Mouse (Mus musculus): Measurements from ENCODE around the gene Nsmce3. TPM values are rescaled to one million over a fixed set of nuclear protein-coding genes. Genes with fewer than 3 reads are reported as not detected.

Gene Nsmce3
- 12.3 and 12.8 TPM in 2 replicates for polyA plus RNA-seq (2014; fragmentation: Nextera tagmentation; extraction: Ambion mirVana)

GRCm38 (mm10) chr7:64872743-64873241 is at the start of gene Nsmce3:
Gene Nsmce3, minus strand, starts transcription at chr7:64872997.
- Histone ChIP-seq H3K4me3 (ENCODE audit: low read depth, low read length) (peak within 1 kb of the TSS; percentile 90), H3K4me1 (replicated peaks; ENCODE audit: control insufficient read depth, insufficient read depth, low read length) (0 out of 2 replicates have a peak, but pooled peaks cover 3% of the 10 kb centered on the region), H3K4me2 (replicated peaks; ENCODE audit: low read depth, low read length) (peak within 1 kb of the TSS; percentile 81), H3K9ac (ENCODE audit: low read depth, low read length) (peak within 1 kb of the TSS; percentile 94), H3K27ac (ENCODE audit: low read depth, low read length) (peak within 1 kb of the TSS; percentile 89), H3K36me3 (ENCODE audit: control insufficient read depth, insufficient read depth, low read length) (no peaks in the 10 kb centered on the region), H3K9me3 (ENCODE audit: control insufficient read depth, low read length) (no peaks in the 10 kb centered on the region), H3K27me3 (ENCODE audit: control insufficient read depth, insufficient read depth, low read length) (no peaks in the 10 kb centered on the region)
- ATAC-seq (ENCODE audit: low FRiP score) (peak; percentile 95), DNase-seq (ENCODE audit: low spot score) (peak; percentile 99)
- under 1% methylated on average over 54 of the region's 57 CpGs for WGBS

GRCm38 (mm10) chr7:64921189-64921588 is 48.4 kb upstream of the Nsmce3 start:
- Histone ChIP-seq H3K4me2 (replicated peaks; ENCODE audit: low read depth, low read length) (no peak overlapping the region), H3K4me3 (ENCODE audit: low read depth, low read length) (no peak overlapping the region), H3K9me3 (ENCODE audit: control insufficient read depth, low read length) (no peaks in the 10 kb centered on the region), H3K36me3 (ENCODE audit: control insufficient read depth, insufficient read depth, low read length) (no peaks in the 10 kb centered on the region), H3K4me1 (replicated peaks; ENCODE audit: control insufficient read depth, insufficient read depth, low read length) (no peaks in the 10 kb centered on the region), H3K9ac (ENCODE audit: low read depth, low read length) (no peak overlapping the region), H3K27me3 (ENCODE audit: control insufficient read depth, insufficient read depth, low read length) (no peaks in the 10 kb centered on the region), H3K27ac (ENCODE audit: low read depth, low read length) (no peak overlapping the region)
- 76% methylated on average over 13 of the region's 13 CpGs for WGBS
- DNase-seq (ENCODE audit: low spot score) (no peak), ATAC-seq (ENCODE audit: low FRiP score) (no peak)

- ATAC-seq (ENCODE audit: low FRiP score) = no peak
- Histone ChIP-seq H3K4me2 (replicated peaks; ENCODE audit: low read depth, low read length) (no peak overlapping the region), H3K27ac (ENCODE audit: low read depth, low read length) (no peak overlapping the region), H3K9me3 (ENCODE audit: control insufficient read depth, low read length) (no peaks in the 10 kb centered on the region), H3K4me3 (ENCODE audit: low read depth, low read length) (no peak overlapping the region), H3K27me3 (ENCODE audit: control insufficient read depth, insufficient read depth, low read length) (no peaks in the 10 kb centered on the region), H3K4me1 (replicated peaks; ENCODE audit: control insufficient read depth, insufficient read depth, low read length) (no peaks in the 10 kb centered on the region), H3K36me3 (ENCODE audit: control insufficient read depth, insufficient read depth, low read length) (no peaks in the 10 kb centered on the region), H3K9ac (ENCODE audit: low read depth, low read length) (no peak overlapping the region)
- DNase-seq (ENCODE audit: low spot score) = no peak
- WGBS = 61% methylated on average over 5 of the region's 5 CpGs
Observed at GRCm38 (mm10) chr7:64920735-64921134, 47.9 kb upstream of the Nsmce3 start.

- DNase-seq (ENCODE audit: low spot score) (no peak), ATAC-seq (ENCODE audit: low FRiP score) (no peak)
- no peak overlapping the region for H3K9ac ChIP-seq (ENCODE audit: low read depth, low read length)
- 75% methylated on average over 7 of the region's 7 CpGs for WGBS
- no peaks in the 10 kb centered on the region for H3K36me3 ChIP-seq (ENCODE audit: control insufficient read depth, insufficient read depth, low read length)
- no peaks in the 10 kb centered on the region for H3K9me3 ChIP-seq (ENCODE audit: control insufficient read depth, low read length)
- no peaks in the 10 kb centered on the region for H3K4me1 ChIP-seq (replicated peaks; ENCODE audit: control insufficient read depth, insufficient read depth, low read length)
- no peak overlapping the region for H3K27ac ChIP-seq (ENCODE audit: low read depth, low read length)
- no peak overlapping the region for H3K4me2 ChIP-seq (replicated peaks; ENCODE audit: low read depth, low read length)
- H3K27me3 ChIP-seq (ENCODE audit: control insufficient read depth, insufficient read depth, low read length) = no peaks in the 10 kb centered on the region
- H3K4me3 ChIP-seq (ENCODE audit: low read depth, low read length) = no peak overlapping the region
Observed at GRCm38 (mm10) chr7:64916654-64917053, 43.9 kb upstream of the Nsmce3 start.

- 85% methylated on average over 2 of the region's 2 CpGs for WGBS
- H3K36me3 ChIP-seq (ENCODE audit: control insufficient read depth, insufficient read depth, low read length) = no peaks in the 10 kb centered on the region
- H3K4me3 ChIP-seq (ENCODE audit: low read depth, low read length) = no peak overlapping the region
- ATAC-seq (ENCODE audit: low FRiP score) (no peak), DNase-seq (ENCODE audit: low spot score) (no peak)
- H3K9me3 ChIP-seq (ENCODE audit: control insufficient read depth, low read length) = no peaks in the 10 kb centered on the region
- no peaks in the 10 kb centered on the region for H3K27me3 ChIP-seq (ENCODE audit: control insufficient read depth, insufficient read depth, low read length)
- H3K9ac ChIP-seq (ENCODE audit: low read depth, low read length) = no peak overlapping the region
- H3K27ac ChIP-seq (ENCODE audit: low read depth, low read length) = no peak overlapping the region
- no peak overlapping the region for H3K4me2 ChIP-seq (replicated peaks; ENCODE audit: low read depth, low read length)
- H3K4me1 ChIP-seq (replicated peaks; ENCODE audit: control insufficient read depth, insufficient read depth, low read length) = no peaks in the 10 kb centered on the region
Observed at GRCm38 (mm10) chr7:64915121-64915520, 42.3 kb upstream of the Nsmce3 start.

- no peaks in the 10 kb centered on the region for H3K9me3 ChIP-seq (ENCODE audit: control insufficient read depth, low read length)
Observed at GRCm38 (mm10) chr7:64911945-64912344, 39.1 kb upstream of the Nsmce3 start.

GRCm38 (mm10) chr7:64910208-64910607 is 37.4 kb upstream of the Nsmce3 start:
- no peak overlapping the region for H3K4me3 ChIP-seq (ENCODE audit: low read depth, low read length)
- H3K4me2 ChIP-seq (replicated peaks; ENCODE audit: low read depth, low read length) = no peak overlapping the region
- ATAC-seq (ENCODE audit: low FRiP score) (no peak), DNase-seq (ENCODE audit: low spot score) (no peak)
- H3K9me3 ChIP-seq (ENCODE audit: control insufficient read depth, low read length) = no peaks in the 10 kb centered on the region
- WGBS = 86% methylated on average over 2 of the region's 2 CpGs
- no peak overlapping the region for H3K9ac ChIP-seq (ENCODE audit: low read depth, low read length)
- no peak overlapping the region for H3K27ac ChIP-seq (ENCODE audit: low read depth, low read length)
- no peaks in the 10 kb centered on the region for H3K4me1 ChIP-seq (replicated peaks; ENCODE audit: control insufficient read depth, insufficient read depth, low read length)
- H3K36me3 ChIP-seq (ENCODE audit: control insufficient read depth, insufficient read depth, low read length) = no peaks in the 10 kb centered on the region
- H3K27me3 ChIP-seq (ENCODE audit: control insufficient read depth, insufficient read depth, low read length) = no peaks in the 10 kb centered on the region

More at GRCm38 (mm10) chr7:64911945-64912344, 39.1 kb upstream of the Nsmce3 start:
- DNase-seq (ENCODE audit: low spot score) (no peak), ATAC-seq (ENCODE audit: low FRiP score) (no peak)
- H3K4me1 ChIP-seq (replicated peaks; ENCODE audit: control insufficient read depth, insufficient read depth, low read length) = no peaks in the 10 kb centered on the region
- no peak overlapping the region for H3K4me3 ChIP-seq (ENCODE audit: low read depth, low read length)
- no peak overlapping the region for H3K4me2 ChIP-seq (replicated peaks; ENCODE audit: low read depth, low read length)
- no peaks in the 10 kb centered on the region for H3K27me3 ChIP-seq (ENCODE audit: control insufficient read depth, insufficient read depth, low read length)
- 76% methylated on average over 2 of the region's 2 CpGs for WGBS
- no peak overlapping the region for H3K9ac ChIP-seq (ENCODE audit: low read depth, low read length)
- no peak overlapping the region for H3K27ac ChIP-seq (ENCODE audit: low read depth, low read length)
- H3K36me3 ChIP-seq (ENCODE audit: control insufficient read depth, insufficient read depth, low read length) = no peaks in the 10 kb centered on the region

- no peak overlapping the region for H3K9ac ChIP-seq (ENCODE audit: low read depth, low read length)
- H3K4me2 ChIP-seq (replicated peaks; ENCODE audit: low read depth, low read length) = no peak overlapping the region
- H3K4me3 ChIP-seq (ENCODE audit: low read depth, low read length) = no peak overlapping the region
- H3K27ac ChIP-seq (ENCODE audit: low read depth, low read length) = no peak overlapping the region
- no peaks in the 10 kb centered on the region for H3K27me3 ChIP-seq (ENCODE audit: control insufficient read depth, insufficient read depth, low read length)
- WGBS = 90% methylated on average over 5 of the region's 5 CpGs
- ATAC-seq (ENCODE audit: low FRiP score) (no peak), DNase-seq (ENCODE audit: low spot score) (no peak)
- H3K4me1 ChIP-seq (replicated peaks; ENCODE audit: control insufficient read depth, insufficient read depth, low read length) = no peaks in the 10 kb centered on the region
- no peaks in the 10 kb centered on the region for H3K36me3 ChIP-seq (ENCODE audit: control insufficient read depth, insufficient read depth, low read length)
- H3K9me3 ChIP-seq (ENCODE audit: control insufficient read depth, low read length) = no peaks in the 10 kb centered on the region
Observed at GRCm38 (mm10) chr7:64906955-64907354, 34.2 kb upstream of the Nsmce3 start.

- Histone ChIP-seq H3K9ac (ENCODE audit: low read depth, low read length) (no peak overlapping the region), H3K4me2 (replicated peaks; ENCODE audit: low read depth, low read length) (no peak overlapping the region), H3K27ac (ENCODE audit: low read depth, low read length) (no peak overlapping the region), H3K4me1 (replicated peaks; ENCODE audit: control insufficient read depth, insufficient read depth, low read length) (no peaks in the 10 kb centered on the region), H3K36me3 (ENCODE audit: control insufficient read depth, insufficient read depth, low read length) (no peaks in the 10 kb centered on the region), H3K9me3 (ENCODE audit: control insufficient read depth, low read length) (no peaks in the 10 kb centered on the region), H3K4me3 (ENCODE audit: low read depth, low read length) (no peak overlapping the region), H3K27me3 (ENCODE audit: control insufficient read depth, insufficient read depth, low read length) (no peaks in the 10 kb centered on the region)
- DNase-seq (ENCODE audit: low spot score) (no peak), ATAC-seq (ENCODE audit: low FRiP score) (no peak)
- 88% methylated on average over 3 of the region's 3 CpGs for WGBS
Observed at GRCm38 (mm10) chr7:64905506-64905905, 32.7 kb upstream of the Nsmce3 start.

Data from hindbrain, embryonic 11.5 days (tissue).